Mouse (Mus musculus): ENCODE measurements at regions not wholly inside any gene's neighbourhood (a gene's known extent, or its start where the extent isn't known, plus 50 kb on each side); places are given as distances from the start of the nearest gene placed in this dataset.

DNA sequence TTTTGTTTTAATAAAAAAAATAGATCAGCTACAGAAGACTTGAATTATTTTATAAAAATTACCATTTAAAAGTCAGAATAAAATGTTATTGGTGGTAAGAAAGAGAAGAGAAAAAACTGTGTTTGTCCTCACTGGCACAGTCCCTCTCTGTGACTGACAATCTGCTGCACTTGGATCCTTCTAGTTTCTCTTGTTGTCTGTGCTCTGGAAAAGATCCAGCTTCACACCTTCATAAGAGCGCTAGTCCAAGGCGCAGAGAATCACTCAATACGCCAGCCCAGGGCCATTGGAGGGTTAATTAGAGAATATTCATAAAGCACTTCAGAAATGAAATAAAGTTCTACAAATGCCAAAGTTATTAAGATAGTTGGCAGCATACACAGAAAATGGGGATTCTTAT, 153.8 kb downstream of the Lmbrd1 start:
- no peak for DNase-seq (ENCODE audit: low spot score)

- DNase-seq (ENCODE audit: low spot score), result no peak
Observed at GRCm38 (mm10) chr1:24866877-24867276, 188.4 kb downstream of the Lmbrd1 start.

- DNase-seq (ENCODE audit: low spot score), result peak; percentile 32
Observed at GRCm38 (mm10) chr1:24869772-24870171, 191.3 kb downstream of the Lmbrd1 start.

GRCm38 (mm10) chr1:24870685-24871417, 192.4 kb downstream of the Lmbrd1 start:
- DNase-seq (ENCODE audit: low spot score), result no peak

GRCm38 (mm10) chr1:24877014-24877413, 198.6 kb downstream of the Lmbrd1 start:
- no peak for DNase-seq (ENCODE audit: low spot score)

DNA sequence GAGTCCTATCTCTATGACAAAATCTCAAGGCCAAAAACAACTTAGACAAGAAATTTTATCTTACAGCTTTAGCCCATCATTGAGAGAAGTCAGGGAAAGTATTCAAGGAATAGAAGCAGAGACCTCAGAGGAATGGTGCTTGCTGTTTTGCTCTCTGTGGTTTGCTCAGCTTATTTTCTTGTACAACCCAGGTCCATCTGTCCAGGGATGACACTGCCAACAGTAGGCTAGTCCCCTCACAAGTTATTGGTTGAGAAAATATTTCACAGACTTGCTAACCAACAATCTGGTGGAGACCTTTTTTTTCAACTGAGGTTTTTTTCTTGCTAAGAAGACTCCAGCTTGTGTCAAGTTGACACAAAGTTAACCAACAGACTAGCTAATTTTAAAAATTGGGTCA, 205.2 kb downstream of the Lmbrd1 start:
- no peak for DNase-seq (ENCODE audit: low spot score)

DNA sequence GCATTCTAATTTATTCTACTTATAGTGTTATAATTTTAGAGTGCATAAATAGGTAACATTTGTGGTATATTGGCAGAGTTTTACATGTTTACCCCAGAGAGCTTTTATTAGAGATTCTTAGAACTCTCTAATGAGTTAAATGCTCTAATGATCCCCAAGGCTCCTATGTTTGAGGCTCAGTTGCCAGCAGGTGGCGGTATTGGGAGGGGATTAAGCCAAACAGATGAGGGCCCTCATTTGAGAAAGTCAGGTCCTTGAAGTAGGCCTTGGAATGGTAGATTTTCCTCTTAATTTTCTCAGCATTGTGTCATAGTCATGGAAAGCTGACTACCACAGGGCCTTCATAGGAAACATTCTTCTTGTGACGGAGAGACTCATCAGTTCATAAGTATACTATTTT, 222.8 kb downstream of the Lmbrd1 start:
- DNase-seq (ENCODE audit: low spot score), result peak; percentile 83

GRCm38 (mm10) chr1:24938303-24939263, 260.2 kb downstream of the Lmbrd1 start:
- no peak for DNase-seq (ENCODE audit: low spot score)

- DNase-seq (ENCODE audit: low spot score), result no peak
Observed at GRCm38 (mm10) chr1:24942757-24943296, 264.4 kb downstream of the Lmbrd1 start.

- DNase-seq (ENCODE audit: low spot score), result no peak
Observed at GRCm38 (mm10) chr1:24943451-24943850, 265.0 kb downstream of the Lmbrd1 start.

GRCm38 (mm10) chr1:24972681-24973080, 294.3 kb downstream of the Lmbrd1 start:
- no peak for DNase-seq (ENCODE audit: low spot score)

DNA sequence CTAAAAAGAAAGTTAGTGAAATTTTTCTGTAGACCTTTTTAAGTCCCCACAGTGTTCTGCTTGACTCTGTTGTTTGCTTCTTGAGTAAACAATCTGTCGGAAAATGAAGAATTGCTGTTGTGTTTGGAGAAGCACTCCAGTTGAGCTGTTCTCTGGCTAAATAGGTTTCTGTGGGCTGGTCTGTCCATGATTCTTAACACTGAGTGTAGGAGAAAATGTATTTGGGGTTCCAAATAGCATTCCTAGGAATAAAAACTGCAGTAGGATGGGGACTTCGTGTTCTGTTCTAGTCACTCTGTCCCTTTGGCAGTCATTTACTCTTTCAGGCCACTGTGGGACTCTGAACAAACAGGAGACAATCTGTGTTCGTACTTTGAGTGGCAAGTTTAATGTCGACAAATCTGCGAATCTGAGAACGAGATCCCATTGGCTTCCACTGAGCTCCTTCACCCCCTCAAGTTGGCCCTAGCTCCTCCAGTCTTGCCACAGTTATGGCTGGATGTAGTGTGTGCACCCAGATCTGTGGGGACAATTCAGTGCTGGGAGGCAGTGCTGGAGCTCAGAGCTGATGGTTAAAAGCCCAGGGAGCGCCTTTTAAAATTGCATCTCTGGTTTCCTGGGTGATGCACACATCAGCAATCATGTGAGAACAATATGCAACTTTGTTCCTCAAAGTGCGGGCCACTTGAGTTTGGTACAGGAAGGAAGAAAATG, 330.2 kb downstream of the Lmbrd1 start:
- DNase-seq (ENCODE audit: low spot score), result no peak

DNA sequence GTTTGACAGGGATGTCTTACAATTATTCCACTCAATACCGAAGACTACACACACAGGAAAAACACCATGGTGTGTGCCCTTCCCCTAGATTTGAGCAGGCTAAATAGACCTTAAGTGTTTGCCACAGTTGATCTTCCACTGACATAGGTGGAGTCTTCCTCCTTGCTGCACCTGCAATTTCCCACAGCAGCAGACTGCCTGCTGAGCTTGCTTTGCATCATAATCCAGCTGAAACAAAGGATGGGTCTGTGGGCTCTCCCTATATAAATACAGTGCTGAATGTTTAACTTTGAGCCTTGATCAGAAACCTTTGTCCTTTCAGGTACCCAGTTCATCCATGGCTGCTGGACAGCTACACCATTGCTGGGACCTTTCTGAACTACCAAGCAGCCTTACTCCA, 334.3 kb downstream of the Lmbrd1 start:
- no peak for DNase-seq (ENCODE audit: low spot score)
